Mouse (Mus musculus) neural tube, embryonic 14.5 days (tissue): ENCODE measurements around the gene Zc3h7a. TPM values are rescaled to one million over a fixed set of nuclear protein-coding genes. Genes with fewer than 3 reads are reported as not detected.
A peak's percentile ranks its signal among the peaks of the same experiment; 100 is the strongest.
"Not testable (repeated sequence)": the region's sequence is repeated elsewhere in the genome, so short reads cannot be mapped to it uniquely, and the experiment has no call there.

Experiments
- ATAC-seq: fragments of 200-750 bp; cut with Nextera tagmentation; 2 replicates; pipeline ENCODE4 v1.8.0; 2017; ENCODE audit warnings: low read depth, mild to moderate bottlenecking, moderate TSS enrichment, moderate library complexity
- H3K27ac ChIP-seq: fragments of 300-500 bp; sonication (generic); 2 replicates; pipeline ENCODE4 v1.5.1; 2014; ENCODE audit warnings: low read depth, mild to moderate bottlenecking, control low read depth, low read length, moderate library complexity, mixed read lengths
- H3K27me3 ChIP-seq: fragments of 300-500 bp; sonication (generic); 2 replicates; pipeline ENCODE4 v1.6.1; 2014; ENCODE audit warnings: low read length; ENCODE audit not compliant: control insufficient read depth, insufficient read depth
- H3K36me3 ChIP-seq: fragments of 300-500 bp; sonication (generic); 2 replicates; pipeline ENCODE4 v1.6.1; 2014; ENCODE audit warnings: low read length, mixed read lengths; ENCODE audit not compliant: control insufficient read depth, insufficient read depth
- H3K4me1 ChIP-seq: fragments of 300-500 bp; sonication (generic); 2 replicates; pipeline ENCODE4 v1.6.1; 2014; ENCODE audit warnings: low read length; ENCODE audit not compliant: control insufficient read depth, insufficient read depth
- H3K4me2 ChIP-seq: fragments of 300-500 bp; sonication (generic); 2 replicates; pipeline ENCODE4 v1.6.1; 2014; ENCODE audit warnings: mild to moderate bottlenecking, low read depth, low read length, control low read depth
- H3K4me3 ChIP-seq: fragments of 300-500 bp; sonication (generic); 2 replicates; pipeline ENCODE4 v1.5.1; 2014; ENCODE audit warnings: low read depth, low read length, control low read depth, mixed read lengths
- H3K9ac ChIP-seq: fragments of 300-500 bp; sonication (generic); replicated peaks from 2 replicates; pipeline ENCODE4 v1.6.1; 2014; ENCODE audit warnings: low read depth, mild to moderate bottlenecking, control low read depth, low read length, mixed read lengths
- H3K9me3 ChIP-seq: fragments of 300-500 bp; sonication (generic); 2 replicates; pipeline ENCODE4 v1.6.1; 2016; ENCODE audit warnings: low read length; ENCODE audit not compliant: control insufficient read depth
- WGBS: fragments of 180-500 bp; shearing (Covaris S2); extraction: QIAGEN DNeasy Blood & Tissue Kit; methylation state at CpG from one replicate; pipeline ENCODE4 v1.1.7; 2014; 5-methylcytosine and 5-hydroxymethylcytosine counted together
- polyA plus RNA-seq: library from polyadenylated mRNA; unstranded; fragments of >200 nt; fragmentation: Nextera tagmentation; extraction: Ambion mirVana; gene quantifications from 2 replicates; pipeline ENCODE4 v1.2.1, GENCODE M21; 2014

Gene Zc3h7a
- polyA plus RNA-seq, 1 experiment from 2014 or later, result 87.0 TPM

DNA sequence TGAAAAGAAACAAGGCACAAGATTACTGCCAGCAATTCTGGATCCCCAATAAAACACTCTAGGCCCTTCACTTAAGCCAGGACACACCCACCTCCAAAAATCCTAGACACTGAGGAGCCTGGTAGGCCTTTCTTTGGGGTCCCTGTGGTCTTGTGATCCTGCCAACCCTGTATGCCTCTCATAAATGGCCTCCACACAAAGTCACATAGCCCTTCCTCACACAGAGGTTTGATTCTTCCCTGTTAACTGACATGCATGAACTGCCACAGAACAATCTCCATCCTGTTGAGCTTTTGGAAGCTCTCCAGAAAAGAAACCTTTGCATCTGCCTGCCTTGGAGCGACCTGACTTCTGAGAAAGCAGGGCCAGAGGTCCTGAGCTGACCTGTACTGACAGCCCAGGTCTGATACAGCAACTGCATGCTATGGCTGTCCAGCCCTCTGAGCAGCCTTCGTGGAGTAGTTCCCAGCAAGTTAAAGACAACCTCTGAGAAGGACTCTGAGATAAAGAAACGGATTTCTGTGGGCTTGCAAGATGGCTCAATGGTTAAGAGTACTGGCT, 11.4 kb downstream of the Zc3h7a start:
- Histone ChIP-seq H3K9me3 (no peaks in the 10 kb centered on the region), H3K4me1 (no peaks in the 10 kb centered on the region), H3K4me3 (no peak overlapping the region), H3K36me3 (no peaks in the 10 kb centered on the region; the same call in 1 of the 2 replicates), H3K9ac (no peak overlapping the region), H3K27me3 (no peaks in the 10 kb centered on the region), H3K4me2 (no peak overlapping the region), H3K27ac (no peak overlapping the region)
- WGBS, result 75% methylated on average over 3 of the region's 3 CpGs
- ATAC-seq, result no peak

GRCm38 (mm10) chr16:11157721-11158120, 18.5 kb downstream of the Zc3h7a start:
- H3K9me3 ChIP-seq, H3K4me1 ChIP-seq, H3K4me3 ChIP-seq, H3K27me3 ChIP-seq, H3K27ac ChIP-seq, ATAC-seq, H3K9ac ChIP-seq, H3K4me2 ChIP-seq: not testable (repeated sequence)
- peaks cover 31% of the 10 kb centered on the region for H3K36me3 ChIP-seq
- 76% methylated on average over 1 of the region's 3 CpGs for WGBS

DNA sequence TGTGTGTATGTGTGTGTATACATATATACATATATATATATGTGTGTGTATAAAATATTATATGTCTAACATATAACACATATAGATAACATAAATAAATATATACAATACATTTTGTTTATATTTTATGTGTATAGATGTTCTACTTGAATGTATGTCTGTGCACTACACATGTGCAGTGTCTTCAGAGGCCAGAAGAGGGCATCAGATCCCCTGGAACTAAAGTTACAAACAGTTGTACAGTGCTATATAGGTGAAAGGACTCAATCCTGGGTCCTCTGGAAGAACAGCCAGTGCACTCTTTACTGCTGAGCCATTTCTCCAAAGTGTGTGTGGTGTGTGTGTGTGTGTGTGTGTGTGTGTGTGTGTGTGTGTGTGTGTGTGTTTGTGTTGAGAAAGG, 21.7 kb downstream of the Zc3h7a start:
- Histone ChIP-seq H3K36me3 (peaks cover 39% of the 10 kb centered on the region), H3K9ac (no peak overlapping the region), H3K4me3 (no peak overlapping the region), H3K4me1 (no peaks in the 10 kb centered on the region), H3K27me3 (no peaks in the 10 kb centered on the region), H3K4me2 (no peak overlapping the region), H3K9me3 (no peaks in the 10 kb centered on the region), H3K27ac (no peak overlapping the region)
- ATAC-seq, result no peak

- not testable (repeated sequence) for H3K9ac ChIP-seq, H3K27me3 ChIP-seq, H3K4me2 ChIP-seq, H3K9me3 ChIP-seq, H3K4me3 ChIP-seq, ATAC-seq, H3K4me1 ChIP-seq, H3K27ac ChIP-seq
- WGBS, result 20% methylated on average over 53 of the region's 56 CpGs
- H3K36me3 ChIP-seq, result peaks cover 40% of the 10 kb centered on the region
Measured at GRCm38 (mm10) chr16:11143706-11144483, 32.3 kb downstream of the Zc3h7a start.

GRCm38 (mm10) chr16:11134348-11135344, 41.5 kb downstream of the Zc3h7a start, which contains the start of gene Txndc11:
Txndc11 (minus strand) TSS chr16:11134650.
- peak within 1 kb of the TSS; percentile 90 for H3K9ac ChIP-seq
- peaks cover 22% of the 10 kb centered on the region for H3K4me1 ChIP-seq
- no peaks in the 10 kb centered on the region for H3K27me3 ChIP-seq
- H3K27ac ChIP-seq, result peak within 1 kb of the TSS; percentile 89
- peak; percentile 99 for ATAC-seq
- H3K36me3 ChIP-seq, result peaks cover 18% of the 10 kb centered on the region
- no peaks in the 10 kb centered on the region for H3K9me3 ChIP-seq
- peak within 1 kb of the TSS; percentile 67 for H3K4me2 ChIP-seq
- WGBS, result 0% methylated on average over 80 of the region's 80 CpGs
- peak within 1 kb of the TSS; percentile 96 for H3K4me3 ChIP-seq

- peak overlapping the region; percentile 89 for H3K27ac ChIP-seq
- H3K9me3 ChIP-seq, result no peaks in the 10 kb centered on the region
- peaks cover 12% of the 10 kb centered on the region; the same call in 1 of the 2 replicates for H3K36me3 ChIP-seq
- WGBS, result under 1% methylated on average over 34 of the region's 34 CpGs
- no peak; the same call in none of the 2 replicates for ATAC-seq
- no peaks in the 10 kb centered on the region for H3K27me3 ChIP-seq
- H3K4me2 ChIP-seq, result peak overlapping the region; percentile 65
- H3K9ac ChIP-seq, result peak overlapping the region; percentile 90
- H3K4me1 ChIP-seq, result peaks cover 22% of the 10 kb centered on the region
- H3K4me3 ChIP-seq, result peak overlapping the region; percentile 96
Measured at GRCm38 (mm10) chr16:11133476-11134347, 42.5 kb downstream of the Zc3h7a start.

- Histone ChIP-seq H3K9me3 (no peaks in the 10 kb centered on the region), H3K27me3 (no peaks in the 10 kb centered on the region), H3K4me1 (peaks cover 22% of the 10 kb centered on the region), H3K36me3 (peaks cover 14% of the 10 kb centered on the region; the same call in 1 of the 2 replicates), H3K27ac (no peak overlapping the region), H3K4me2 (peak overlapping the region; percentile 65), H3K4me3 (peak overlapping the region; percentile 96), H3K9ac (no peak overlapping the region; the same call in 1 of the 2 replicates)
- WGBS, result 9% methylated on average over 2 of the region's 2 CpGs
- ATAC-seq, result no peak
Measured at GRCm38 (mm10) chr16:11132839-11133238, 43.4 kb downstream of the Zc3h7a start.

DNA sequence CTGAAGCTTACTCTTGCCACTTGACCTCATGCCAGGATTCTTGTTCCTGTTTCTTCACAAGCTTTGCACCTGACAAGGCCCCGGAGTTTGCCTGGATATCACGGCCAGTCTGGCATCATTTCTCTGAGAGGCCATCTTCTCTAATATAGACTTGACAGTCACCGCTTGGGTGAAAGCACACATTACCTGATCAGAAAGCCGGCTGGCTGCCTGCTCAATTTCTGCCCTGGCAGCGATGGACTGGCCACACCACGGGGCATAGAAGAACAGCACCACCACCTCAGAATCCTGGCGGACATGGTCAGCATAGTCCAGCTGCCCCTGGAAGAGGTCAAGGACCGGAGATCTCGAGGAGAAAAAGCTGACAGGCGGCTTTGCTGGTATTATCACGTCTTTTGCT, 47.9 kb downstream of the Zc3h7a start:
- 90% methylated on average over 11 of the region's 11 CpGs for WGBS
- Histone ChIP-seq H3K4me1 (peaks cover 14% of the 10 kb centered on the region), H3K9ac (no peak overlapping the region), H3K4me3 (no peak overlapping the region), H3K27me3 (no peaks in the 10 kb centered on the region), H3K36me3 (peaks cover 10% of the 10 kb centered on the region; the same call in 1 of the 2 replicates), H3K9me3 (no peaks in the 10 kb centered on the region), H3K4me2 (no peak overlapping the region), H3K27ac (no peak overlapping the region)
- ATAC-seq, result no peak
